Mouse (Mus musculus) MEL (cell line): Measurements from ENCODE around the gene Pknox2. TPM values are rescaled to one million over a fixed set of nuclear protein-coding genes. Genes with fewer than 3 reads are reported as not detected.

ENCODE experiments used
- DNase-seq: peaks from one replicate; pipeline ENCODE4 v3.0.0; 2011; ENCODE audit warnings: low read depth, low spot score
- H3K27ac ChIP-seq: 2 replicates; pipeline ENCODE4 v1.5.1; 2012; ENCODE audit warnings: low read depth, mild to moderate bottlenecking, control low read depth, low read length, moderate library complexity; ENCODE audit not compliant: control insufficient read depth
- H3K27me3 ChIP-seq, 2 experiments: fragments of 150-350 bp in 1 of 2; sonication (generic) in 1 of 2; 2 replicates each; pipeline ENCODE4 v1.6.1; 2012; ENCODE audit warnings: low read length in 2 of 2, mild to moderate bottlenecking in 2 of 2, improper control_type of control experiment in 1 of 2, moderate library complexity in 1 of 2; ENCODE audit not compliant: insufficient read depth in 2 of 2, control insufficient read depth in 1 of 2
- H3K36me3 ChIP-seq, 2 experiments: 2 replicates each; pipeline ENCODE4 v1.6.1; 2012 to 2014; ENCODE audit warnings: low read length in 2 of 2, improper control_type of control experiment in 1 of 2, inconsistent platforms in 1 of 2, mild to moderate bottlenecking in 1 of 2; ENCODE audit not compliant: insufficient read depth in 2 of 2, control insufficient read depth in 1 of 2
- H3K4me1 ChIP-seq, 2 experiments: fragments of 150-350 bp in 1 of 2; sonication (generic) in 1 of 2; 2 replicates each; pipeline ENCODE4 v1.6.1; 2012; ENCODE audit warnings: low read length in 2 of 2, improper control_type of control experiment in 1 of 2, mild to moderate bottlenecking in 1 of 2; ENCODE audit not compliant: insufficient read depth in 2 of 2, control insufficient read depth in 1 of 2
- H3K4me3 ChIP-seq, 2 experiments: fragments of 150-350 bp in 1 of 2; sonication (generic) in 1 of 2; 2 replicates each; pipeline ENCODE4 v1.5.1; 2012; ENCODE audit warnings: low read depth in 2 of 2, low read length in 2 of 2, mild to moderate bottlenecking in 2 of 2, moderate library complexity in 2 of 2, control low read depth in 1 of 2, improper control_type of control experiment in 1 of 2; ENCODE audit not compliant: control insufficient read depth in 1 of 2, insufficient read depth in 1 of 2
- H3K79me2 ChIP-seq: 2 replicates; pipeline ENCODE4 v1.6.1; 2012; ENCODE audit warnings: mild to moderate bottlenecking, low read length, moderate library complexity; ENCODE audit not compliant: control insufficient read depth, poor library complexity, insufficient read depth
- H3K9ac ChIP-seq: 2 replicates; pipeline ENCODE4 v1.6.1; 2012; ENCODE audit warnings: low read depth, mild to moderate bottlenecking, control low read depth, low read length, moderate library complexity; ENCODE audit not compliant: control insufficient read depth, poor library complexity, severe bottlenecking
- H3K9me3 ChIP-seq: fragments of 150-350 bp; sonication (generic); replicated peaks from 2 replicates; pipeline ENCODE4 v1.6.1; 2012; ENCODE audit warnings: mild to moderate bottlenecking, low read length, improper control_type of control experiment, moderate library complexity; ENCODE audit not compliant: insufficient read depth
- BHLHE40 ChIP-seq: IDR thresholded peaks from 2 replicates; pipeline ENCODE4 v1.6.1; 2012; ENCODE audit warnings: low read depth, mild to moderate bottlenecking, inconsistent platforms, low read length, improper control_type of control experiment, borderline replicate concordance
- CHD1 ChIP-seq: IDR thresholded peaks from 2 replicates; pipeline ENCODE4 v1.6.1; 2012; ENCODE audit warnings: low read depth, mild to moderate bottlenecking, inconsistent platforms, low read length, improper control_type of control experiment
- CTCF ChIP-seq, 3 experiments: IDR thresholded peaks in 2 of 3; conservative IDR thresholded peaks in 1 of 3; 2 replicates each; pipeline ENCODE4 v1.5.1; 2011 to 2012; ENCODE audit warnings: low read length in 3 of 3, low read depth in 2 of 3, mild to moderate bottlenecking in 2 of 3, improper control_type of control experiment in 1 of 3, inconsistent platforms in 1 of 3, mixed read lengths in 1 of 3, moderate library complexity in 1 of 3; ENCODE audit not compliant: control insufficient read depth in 1 of 3, insufficient read depth in 1 of 3, poor library complexity in 1 of 3, severe bottlenecking in 1 of 3
- EP300 ChIP-seq, 2 experiments: IDR thresholded peaks; 2 replicates each; pipeline ENCODE4 v1.6.1; 2011; ENCODE audit warnings: improper control_type of control experiment in 2 of 2, low read length in 2 of 2, low read depth in 1 of 2, mild to moderate bottlenecking in 1 of 2
- GATA1 ChIP-seq: IDR thresholded peaks from 2 replicates; pipeline ENCODE4 v1.6.1; 2011; ENCODE audit warnings: low read depth, low read length, improper control_type of control experiment
- HCFC1 ChIP-seq: IDR thresholded peaks from 2 replicates; pipeline ENCODE4 v1.6.1; 2012; ENCODE audit warnings: low read depth, mild to moderate bottlenecking, inconsistent platforms, low read length, improper control_type of control experiment, moderate library complexity
- JUND ChIP-seq: IDR thresholded peaks from 2 replicates; pipeline ENCODE4 v1.6.1; 2011; ENCODE audit warnings: low read depth, mild to moderate bottlenecking, improper control_type of control experiment, low read length
- MXI1 ChIP-seq: IDR thresholded peaks from 2 replicates; pipeline ENCODE4 v1.6.1; 2011; ENCODE audit warnings: mild to moderate bottlenecking, low read depth, low read length, improper control_type of control experiment
- MYB ChIP-seq: IDR thresholded peaks from 2 replicates; pipeline ENCODE4 v1.6.1; 2011; ENCODE audit warnings: mild to moderate bottlenecking, low read depth, low read length, improper control_type of control experiment
- MYC ChIP-seq: IDR thresholded peaks from 2 replicates; pipeline ENCODE4 v1.6.1; 2011; ENCODE audit warnings: low read depth, mild to moderate bottlenecking, low read length, improper control_type of control experiment, moderate library complexity
- NELFE ChIP-seq: IDR thresholded peaks from 2 replicates; pipeline ENCODE4 v1.6.1; 2011; ENCODE audit warnings: low read depth, low read length, improper control_type of control experiment
- POLR2A ChIP-seq, 2 experiments: IDR thresholded peaks; 2 replicates each; pipeline ENCODE4 v1.6.1; 2011 to 2012; ENCODE audit warnings: low read length in 2 of 2, mild to moderate bottlenecking in 2 of 2, control low read depth in 1 of 2, improper control_type of control experiment in 1 of 2, low read depth in 1 of 2, moderate library complexity in 1 of 2; ENCODE audit not compliant: control insufficient read depth in 1 of 2, insufficient read depth in 1 of 2, poor library complexity in 1 of 2
- POLR2AphosphoS2 ChIP-seq: IDR thresholded peaks from 2 replicates; pipeline ENCODE4 v1.6.1; 2011; ENCODE audit warnings: low read length, improper control_type of control experiment
- RCOR1 ChIP-seq: IDR thresholded peaks from 2 replicates; pipeline ENCODE4 v1.6.1; 2012; ENCODE audit warnings: low read depth, mild to moderate bottlenecking, inconsistent platforms, low read length, improper control_type of control experiment
- SIN3A ChIP-seq: IDR thresholded peaks from 2 replicates; pipeline ENCODE4 v1.6.1; 2012; ENCODE audit warnings: low read length, improper control_type of control experiment, inconsistent platforms
- SMC3 ChIP-seq: IDR thresholded peaks from 2 replicates; pipeline ENCODE4 v1.6.1; 2011; ENCODE audit warnings: low read depth, low read length, improper control_type of control experiment
- TCF12 ChIP-seq: IDR thresholded peaks from 2 replicates; pipeline ENCODE4 v1.6.1; 2014; ENCODE audit warnings: low read depth, mild to moderate bottlenecking, inconsistent platforms, low read length, improper control_type of control experiment, moderate library complexity
- UBTF ChIP-seq: IDR thresholded peaks from 2 replicates; pipeline ENCODE4 v1.6.1; 2012; ENCODE audit warnings: low read depth, mild to moderate bottlenecking, inconsistent platforms, low read length, improper control_type of control experiment, moderate library complexity, borderline replicate concordance; ENCODE audit not compliant: insufficient read depth
- USF1 ChIP-seq: IDR thresholded peaks from 2 replicates; pipeline ENCODE4 v1.6.1; 2014; ENCODE audit warnings: low read depth, mild to moderate bottlenecking, inconsistent platforms, low read length, improper control_type of control experiment, moderate library complexity
- USF2 ChIP-seq, 2 experiments: IDR thresholded peaks; 2 replicates each; pipeline ENCODE4 v1.6.1; 2011 to 2012; ENCODE audit warnings: improper control_type of control experiment in 2 of 2, low read length in 2 of 2, borderline replicate concordance in 1 of 2, inconsistent platforms in 1 of 2, low read depth in 1 of 2, mild to moderate bottlenecking in 1 of 2; ENCODE audit not compliant: insufficient read depth in 1 of 2
- ZKSCAN1 ChIP-seq: IDR thresholded peaks from 2 replicates; pipeline ENCODE4 v1.6.1; 2012; ENCODE audit warnings: low read depth, mild to moderate bottlenecking, inconsistent platforms, low read length, improper control_type of control experiment, moderate library complexity
- ZNF384 ChIP-seq: IDR thresholded peaks from 2 replicates; pipeline ENCODE4 v1.6.1; 2012; ENCODE audit warnings: low read depth, mild to moderate bottlenecking, inconsistent platforms, low read length, improper control_type of control experiment
- polyA plus RNA-seq, 2 experiments: library from polyadenylated mRNA; stranded (reverse) in 1 of 2; unstranded in 1 of 2; fragments of >175 nt in 1 of 2; fragments of >200 nt in 1 of 2; gene quantifications; 2 replicates each; pipeline versions ENCODE4 v1.2.1 to v1.2.4; 2012; ENCODE audit warnings: low replicate concordance in 2 of 2, low read depth in 1 of 2; ENCODE audit not compliant: insufficient read length in 2 of 2, insufficient read depth in 1 of 2, missing spikeins in 1 of 2
- total RNA-seq: library from RNA; depleted of rRNA; stranded (reverse); fragments of 300-350 nt; gene quantifications from 2 replicates; pipeline ENCODE4 v1.2.3, GENCODE M21; 2012

Gene Pknox2
- total and polyA plus RNA-seq, 3 experiments, result not detected

DNA sequence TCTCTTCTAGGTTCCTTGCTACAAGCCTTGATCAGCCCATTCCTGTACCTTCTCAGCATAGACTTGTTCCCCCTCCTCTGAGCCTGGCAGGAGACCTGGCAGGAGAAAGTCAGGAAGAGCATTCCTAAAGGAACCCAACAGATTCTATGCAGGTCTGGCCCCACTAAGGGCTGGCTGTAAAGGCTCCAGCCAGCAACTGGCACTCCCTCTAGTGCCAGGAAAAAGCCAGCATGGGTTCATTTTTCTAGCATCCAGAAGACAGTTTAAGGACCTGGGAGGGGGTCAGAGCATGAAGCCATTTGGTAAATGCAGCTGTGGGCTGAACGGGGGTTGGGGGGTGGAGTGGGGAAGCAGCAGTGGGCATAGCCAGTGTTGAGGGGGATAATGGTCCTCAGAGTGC is 185.3 kb downstream of the Pknox2 start:
- TF ChIP-seq BHLHE40 (no peak), POLR2A (IDR thresholded peaks at IDR 0.05; ENCODE audit: control insufficient read depth in 1 of 2, insufficient read depth in 1 of 2, low read depth in 1 of 2, low read length in 2 of 2, poor library complexity in 1 of 2) (no peak), MXI1 (no peak), ZNF384 (no peak)
- no peaks in the 10 kb centered on the region for H3K9me3 ChIP-seq
- H3K36me3 ChIP-seq, result no peaks in the 10 kb centered on the region
- no peak for DNase-seq
- H3K27me3 ChIP-seq, result peaks cover 0 to 3% of the 10 kb centered on the region in 2 experiments; a peak in 3 of 4 replicates
- H3K9ac ChIP-seq, result no peak overlapping the region
- no peak overlapping the region for H3K4me3 ChIP-seq
- H3K4me1 ChIP-seq, result no peaks in the 10 kb centered on the region
- no peak overlapping the region for H3K27ac ChIP-seq
- H3K79me2 ChIP-seq, result no peaks in the 10 kb centered on the region

DNA sequence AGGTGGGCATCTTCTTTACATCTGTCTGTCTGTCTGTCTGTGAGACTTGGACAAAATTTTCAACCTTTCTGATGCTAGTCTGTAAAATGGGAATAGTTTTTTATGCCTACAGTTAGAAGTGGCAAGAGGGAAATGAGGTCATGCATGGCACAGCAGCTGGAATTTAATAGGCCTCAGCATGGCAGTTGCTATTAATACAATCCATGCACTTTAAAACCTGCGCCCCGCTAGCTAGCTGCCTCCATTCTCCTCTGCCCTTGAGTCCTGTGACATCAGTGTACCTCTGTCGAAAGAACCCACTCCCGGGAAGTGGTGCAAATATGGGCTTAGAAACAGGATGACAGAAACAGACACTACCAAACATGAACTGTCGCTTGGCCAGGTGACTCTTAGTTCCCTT is 186.1 kb downstream of the Pknox2 start:
- H3K79me2 ChIP-seq, result no peaks in the 10 kb centered on the region
- no peak overlapping the region for H3K9ac ChIP-seq
- H3K9me3 ChIP-seq, result no peaks in the 10 kb centered on the region
- TF ChIP-seq USF1, result no peak
- H3K36me3 ChIP-seq, result no peaks in the 10 kb centered on the region
- no peak overlapping the region for H3K27ac ChIP-seq
- no peaks in the 10 kb centered on the region for H3K4me1 ChIP-seq
- no peak overlapping the region for H3K4me3 ChIP-seq
- DNase-seq, result no peak
- peaks cover 0 to 3% of the 10 kb centered on the region in 2 experiments for H3K27me3 ChIP-seq

DNA sequence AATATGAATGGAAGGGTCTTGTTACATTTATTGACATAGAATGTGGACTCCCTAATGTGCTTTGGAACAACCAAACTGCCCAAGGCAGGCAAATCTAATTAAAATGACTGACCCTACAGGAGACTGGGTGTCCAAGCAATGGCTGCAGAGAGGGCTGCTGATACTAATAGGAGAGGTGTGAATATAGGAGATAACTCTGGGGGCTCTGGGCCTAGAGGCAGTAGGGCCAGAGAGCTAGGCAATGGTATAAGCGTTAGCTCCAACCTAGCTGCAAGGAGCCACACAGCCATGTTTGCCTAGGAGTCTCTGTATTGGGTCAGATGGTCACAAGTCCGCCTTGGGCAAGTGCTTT is 196.1 kb downstream of the Pknox2 start:
- Histone ChIP-seq H3K27me3 (peaks cover 0 to 2% of the 10 kb centered on the region in 2 experiments; a peak in 3 of 4 replicates), H3K27ac (no peak overlapping the region), H3K9me3 (no peaks in the 10 kb centered on the region), H3K4me1 (no peaks in the 10 kb centered on the region), H3K36me3 (no peaks in the 10 kb centered on the region), H3K79me2 (no peaks in the 10 kb centered on the region), H3K9ac (no peak overlapping the region), H3K4me3 (no peak overlapping the region)
- no peak for DNase-seq
- TF ChIP-seq JUND, result no peak
- no peak for TF ChIP-seq TCF12
- no peak for TF ChIP-seq GATA1
- no peak for TF ChIP-seq EP300 (IDR thresholded peaks at IDR 0.05; ENCODE audit: low read depth in 1 of 2, low read length in 2 of 2)
- TF ChIP-seq RCOR1, result no peak
- no peak for TF ChIP-seq MXI1
- no peak for TF ChIP-seq HCFC1
- no peak for TF ChIP-seq UBTF
- TF ChIP-seq CHD1, result no peak
- TF ChIP-seq USF1, result no peak
- TF ChIP-seq NELFE, result no peak
- TF ChIP-seq CTCF (IDR thresholded peaks at IDR 0.05 in 2 of 3, conservative IDR thresholded peaks at IDR 0.05 in 1 of 3; ENCODE audit: control insufficient read depth in 1 of 3, insufficient read depth in 1 of 3, low read depth in 2 of 3, low read length in 3 of 3, poor library complexity in 1 of 3, severe bottlenecking in 1 of 3), result no peak
- TF ChIP-seq MYB, result no peak
- no peak for TF ChIP-seq SMC3
- no peak for TF ChIP-seq MYC
- no peak for TF ChIP-seq POLR2AphosphoS2
- TF ChIP-seq ZKSCAN1, result no peak
- no peak for TF ChIP-seq USF2 (IDR thresholded peaks at IDR 0.05; ENCODE audit: borderline replicate concordance in 1 of 2, insufficient read depth in 1 of 2, low read depth in 1 of 2, low read length in 2 of 2)
- TF ChIP-seq SIN3A, result no peak
